Mouse (Mus musculus) myocyte (in vitro differentiated cells): Measurements from ENCODE around the gene Camta1.

ENCODE experiments used
- E2F4 ChIP-seq: IDR thresholded peaks from one replicate; pipeline ENCODE4 v1.6.1; 2011; ENCODE audit warnings: mild to moderate bottlenecking, control low read depth, moderate library complexity; ENCODE audit not compliant: insufficient read depth
- USF1 ChIP-seq: IDR thresholded peaks from one replicate; pipeline ENCODE4 v1.6.1; 2011; ENCODE audit warnings: low read depth, mild to moderate bottlenecking, control low read depth, moderate library complexity

GRCm38 (mm10) chr4:151752551-151752950 is 109.1 kb downstream of the Camta1 start:
- no peak for TF ChIP-seq USF1
- no peak for TF ChIP-seq E2F4
